Mouse (Mus musculus): Measurements from ENCODE around the gene Opn4. TPM values are rescaled to one million over a fixed set of nuclear protein-coding genes. Genes with fewer than 3 reads are reported as not detected.

Gene Opn4
- polyA plus RNA-seq, 2 experiments: not detected

DNA sequence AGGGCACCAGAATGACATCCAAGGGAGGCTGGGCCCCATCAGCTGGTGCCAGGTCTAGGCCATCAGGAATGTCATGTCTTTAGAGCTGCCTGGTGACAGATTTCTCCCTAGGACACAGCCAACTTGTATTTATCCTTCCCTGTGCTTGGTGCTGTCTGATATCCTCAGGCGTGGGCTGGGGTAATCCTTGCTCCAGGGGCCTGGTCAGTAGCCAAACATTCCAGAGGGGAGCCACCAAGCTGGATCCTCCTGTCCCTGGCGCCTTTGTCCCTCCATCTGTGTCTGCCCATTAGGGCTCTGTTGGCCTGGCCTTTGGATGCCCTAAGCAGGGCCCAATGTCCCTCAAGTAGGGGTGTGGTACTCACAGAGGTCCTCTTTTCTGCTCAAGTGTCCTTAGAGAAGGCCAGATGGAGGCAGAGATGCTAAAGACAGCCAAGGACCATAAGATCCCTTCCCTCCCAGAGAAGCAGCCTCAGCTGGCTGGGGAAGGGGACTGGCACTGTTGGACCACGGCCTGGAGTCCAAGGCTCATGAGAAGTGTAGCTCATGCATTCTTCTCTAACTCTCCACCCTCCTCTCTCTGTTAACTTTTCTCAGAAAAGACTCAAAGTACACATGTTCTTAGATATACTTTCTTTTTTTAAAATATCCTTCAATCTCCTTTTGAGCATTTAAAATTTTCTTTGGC, 17.1 kb downstream of the Opn4 start:
- ATAC-seq (ENCODE audit: insufficient read depth) (no peak), DNase-seq (ENCODE audit: low read depth in 3 of 3, low spot score in 3 of 3) (no peak)
- Histone ChIP-seq H3K36me3 (replicated peaks; ENCODE audit: control insufficient read depth, insufficient read depth, low read depth) (no peaks in the 10 kb centered on the region), H3K27ac (no peak overlapping the region), H3K9ac (replicated peaks) (no peak overlapping the region), H3K4me2 (ENCODE audit: low read depth) (no peak overlapping the region), H3K4me1 (replicated peaks; ENCODE audit: control insufficient read depth in 2 of 2, insufficient read depth in 2 of 2, low read length in 1 of 2) (0 out of 4 replicates have a peak, but pooled peaks cover 0 to 2% of the 10 kb centered on the region in 2 experiments), H3K27me3 (ENCODE audit: control insufficient read depth, insufficient read depth, low read length) (no peaks in the 10 kb centered on the region), H3K9me3 (ENCODE audit: control insufficient read depth, low read length) (no peaks in the 10 kb centered on the region), H3K4me3 (ENCODE audit: insufficient read depth in 1 of 2, low read depth in 2 of 2, low read length in 2 of 2) (no peak overlapping the region)
- no peak for TF ChIP-seq CTCF (IDR thresholded peaks at IDR 0.05; ENCODE audit: low read depth)
- TF ChIP-seq EP300 (IDR thresholded peaks at IDR 0.05; ENCODE audit: low read depth): no peak
- 63% methylated on average over 3 of the region's 3 CpGs for WGBS (ENCODE audit: insufficient replicate concordance)

DNA sequence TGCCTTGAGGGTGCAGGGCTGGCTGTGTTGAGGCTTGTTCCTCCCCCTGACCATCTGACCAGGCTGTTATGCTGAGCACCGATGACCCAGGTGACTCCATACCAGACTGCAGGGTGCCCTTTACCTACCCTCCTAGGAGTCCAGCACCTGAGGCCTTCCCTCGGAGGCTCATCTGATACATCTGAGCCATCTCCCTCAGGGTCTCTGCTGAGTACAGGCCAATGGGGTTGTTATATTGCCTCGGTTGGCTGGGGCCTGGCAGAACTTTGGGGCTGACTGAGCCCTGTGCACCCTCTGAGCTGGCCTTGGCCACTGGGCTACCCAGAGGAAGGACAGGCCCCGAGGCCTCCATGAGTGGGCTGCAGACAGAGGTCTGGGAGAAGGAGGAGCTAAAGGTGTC, 23.1 kb downstream of the Opn4 start:
- Histone ChIP-seq H3K27me3 (ENCODE audit: control insufficient read depth, insufficient read depth, low read length) (no peaks in the 10 kb centered on the region), H3K4me1 (replicated peaks; ENCODE audit: control insufficient read depth in 2 of 2, insufficient read depth in 2 of 2, low read length in 1 of 2) (no peaks in the 10 kb centered on the region), H3K4me3 (ENCODE audit: insufficient read depth in 1 of 2, low read depth in 2 of 2, low read length in 2 of 2) (no peak overlapping the region), H3K27ac (no peak overlapping the region), H3K9ac (replicated peaks) (no peak overlapping the region), H3K36me3 (replicated peaks; ENCODE audit: control insufficient read depth, insufficient read depth, low read depth) (no peaks in the 10 kb centered on the region), H3K9me3 (ENCODE audit: control insufficient read depth, low read length) (no peaks in the 10 kb centered on the region), H3K4me2 (ENCODE audit: low read depth) (no peak overlapping the region)
- ATAC-seq (ENCODE audit: insufficient read depth) (no peak), DNase-seq (ENCODE audit: low read depth in 3 of 3, low spot score in 3 of 3) (no peak)
- 51% methylated on average over 4 of the region's 4 CpGs for WGBS (ENCODE audit: insufficient replicate concordance)
- TF ChIP-seq CTCF (IDR thresholded peaks at IDR 0.05; ENCODE audit: low read depth): no peak
- no peak for TF ChIP-seq EP300 (IDR thresholded peaks at IDR 0.05; ENCODE audit: low read depth)

DNA sequence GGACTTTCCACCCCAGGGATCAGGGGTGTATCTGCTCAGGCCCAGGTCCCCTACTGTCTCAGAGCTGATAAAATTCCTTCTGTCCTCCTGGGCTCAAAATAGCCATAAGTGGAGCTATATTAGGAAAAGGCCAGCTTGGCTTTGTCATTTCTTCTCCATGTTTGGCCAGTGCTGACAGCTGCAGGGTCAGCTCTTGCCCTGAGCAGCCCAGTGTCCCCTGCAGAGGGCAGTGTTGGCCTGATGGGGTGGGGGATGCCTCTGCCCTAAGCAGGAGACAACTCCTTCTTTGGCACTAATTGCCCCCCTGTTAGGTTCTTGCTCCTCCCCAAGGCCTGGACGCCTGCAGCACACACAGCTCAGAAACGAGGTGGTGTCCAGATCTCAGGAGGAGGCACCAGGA, 25.9 kb downstream of the Opn4 start:
- H3K9ac ChIP-seq (replicated peaks): no peak overlapping the region
- H3K4me1 ChIP-seq (replicated peaks; ENCODE audit: control insufficient read depth in 2 of 2, insufficient read depth in 2 of 2, low read length in 1 of 2): no peaks in the 10 kb centered on the region
- TF ChIP-seq EP300 (IDR thresholded peaks at IDR 0.05; ENCODE audit: low read depth) (no peak), CTCF (IDR thresholded peaks at IDR 0.05; ENCODE audit: low read depth) (peak; percentile 43; the same call in 1 of the 2 replicates)
- no peaks in the 10 kb centered on the region for H3K9me3 ChIP-seq (ENCODE audit: control insufficient read depth, low read length)
- ATAC-seq (ENCODE audit: insufficient read depth): no peak
- H3K4me3 ChIP-seq (ENCODE audit: insufficient read depth in 1 of 2, low read depth in 2 of 2, low read length in 2 of 2): no peak overlapping the region
- DNase-seq (ENCODE audit: low read depth in 3 of 3, low spot score in 3 of 3): no peak
- no peaks in the 10 kb centered on the region for H3K36me3 ChIP-seq (replicated peaks; ENCODE audit: control insufficient read depth, insufficient read depth, low read depth)
- H3K4me2 ChIP-seq (ENCODE audit: low read depth): no peak overlapping the region
- H3K27ac ChIP-seq: no peak overlapping the region
- no peaks in the 10 kb centered on the region for H3K27me3 ChIP-seq (ENCODE audit: control insufficient read depth, insufficient read depth, low read length)
- 40% methylated on average over 2 of the region's 2 CpGs for WGBS (ENCODE audit: insufficient replicate concordance)

DNA sequence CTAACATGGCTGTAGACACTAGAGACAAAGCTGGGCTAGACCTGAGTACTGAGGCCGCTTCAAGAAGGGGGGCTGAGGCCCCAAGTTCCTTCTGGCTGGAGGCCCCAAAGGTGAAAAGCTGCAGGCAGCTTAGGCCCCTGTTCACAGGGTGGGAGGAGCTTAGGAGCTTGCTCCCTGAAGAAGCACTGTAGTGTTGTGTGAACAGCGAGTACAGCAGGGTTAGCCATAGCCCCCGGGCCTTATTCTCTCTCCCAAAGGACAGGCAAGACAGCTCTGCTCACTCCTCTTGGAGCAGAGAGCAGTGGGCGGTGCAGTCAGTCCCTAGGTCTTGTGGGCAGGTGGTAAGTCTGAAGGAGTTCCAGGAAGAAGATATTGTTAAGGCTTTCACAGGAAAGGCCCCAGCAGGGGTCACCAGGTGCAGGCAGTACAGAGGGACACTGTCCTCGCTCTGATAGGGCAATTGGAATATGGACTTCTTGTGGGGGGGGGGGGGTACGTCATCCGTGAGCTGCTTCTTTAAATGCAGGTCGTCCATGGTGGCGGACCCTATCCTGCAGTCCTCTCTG, 26.5 kb downstream of the Opn4 start:
- DNase-seq (ENCODE audit: low read depth in 3 of 3, low spot score in 3 of 3) (no peak), ATAC-seq (ENCODE audit: insufficient read depth) (no peak)
- 55% methylated on average over 9 of the region's 9 CpGs for WGBS (ENCODE audit: insufficient replicate concordance)
- no peak overlapping the region for H3K4me2 ChIP-seq (ENCODE audit: low read depth)
- H3K27ac ChIP-seq: no peak overlapping the region
- no peaks in the 10 kb centered on the region for H3K27me3 ChIP-seq (ENCODE audit: control insufficient read depth, insufficient read depth, low read length)
- H3K9ac ChIP-seq (replicated peaks): no peak overlapping the region
- no peaks in the 10 kb centered on the region for H3K9me3 ChIP-seq (ENCODE audit: control insufficient read depth, low read length)
- H3K36me3 ChIP-seq (replicated peaks; ENCODE audit: control insufficient read depth, insufficient read depth, low read depth): no peaks in the 10 kb centered on the region
- no peak for TF ChIP-seq CTCF (IDR thresholded peaks at IDR 0.05; ENCODE audit: low read depth)
- TF ChIP-seq EP300 (IDR thresholded peaks at IDR 0.05; ENCODE audit: low read depth): no peak
- no peak overlapping the region for H3K4me3 ChIP-seq (ENCODE audit: insufficient read depth in 1 of 2, low read depth in 2 of 2, low read length in 2 of 2)
- H3K4me1 ChIP-seq (replicated peaks; ENCODE audit: control insufficient read depth in 2 of 2, insufficient read depth in 2 of 2, low read length in 1 of 2): no peaks in the 10 kb centered on the region

DNA sequence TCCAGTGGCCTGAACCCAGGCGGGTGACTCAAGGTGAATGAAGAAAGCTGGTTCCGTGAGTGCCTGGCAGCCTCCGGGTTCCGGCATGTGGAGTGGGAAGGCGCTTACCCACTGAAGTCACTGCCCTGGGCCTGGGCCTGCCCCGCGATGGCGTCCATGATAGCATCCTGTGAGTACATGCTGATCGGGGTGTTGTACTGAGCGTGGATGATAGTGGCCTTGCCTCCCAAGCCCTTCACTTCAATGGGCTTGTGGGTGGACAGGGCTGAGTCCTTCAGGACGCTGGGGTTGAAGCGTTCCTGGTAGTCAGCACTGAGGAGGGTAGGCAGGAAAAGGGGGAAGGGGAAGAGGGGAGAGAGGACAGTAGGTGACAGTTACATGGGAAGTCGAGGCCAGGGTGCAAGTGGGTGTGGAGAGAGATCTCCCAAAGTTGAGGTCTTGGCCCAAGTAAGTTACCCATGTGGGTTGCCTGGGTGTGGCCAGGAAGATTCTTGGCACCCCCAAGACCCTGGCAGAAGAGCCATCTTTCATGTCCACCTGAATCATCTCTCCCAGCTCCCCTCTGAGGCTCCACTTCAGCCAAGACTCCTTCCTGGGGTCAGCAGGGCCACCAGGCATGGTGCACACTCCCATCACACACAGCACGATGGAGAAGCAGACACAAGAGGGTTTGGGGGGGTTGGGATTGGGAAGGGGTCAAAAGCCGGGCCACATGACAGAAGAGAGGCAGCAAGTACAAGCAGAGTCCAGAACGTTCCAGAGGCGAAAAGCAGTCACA, 28.1 kb downstream of the Opn4 start:
- Histone ChIP-seq H3K27ac (no peak overlapping the region), H3K4me1 (replicated peaks; ENCODE audit: control insufficient read depth in 2 of 2, insufficient read depth in 2 of 2, low read length in 1 of 2) (no peaks in the 10 kb centered on the region), H3K4me2 (ENCODE audit: low read depth) (no peak overlapping the region), H3K9ac (replicated peaks) (no peak overlapping the region), H3K4me3 (ENCODE audit: insufficient read depth in 1 of 2, low read depth in 2 of 2, low read length in 2 of 2) (no peak overlapping the region), H3K36me3 (replicated peaks; ENCODE audit: control insufficient read depth, insufficient read depth, low read depth) (no peaks in the 10 kb centered on the region), H3K27me3 (ENCODE audit: control insufficient read depth, insufficient read depth, low read length) (no peaks in the 10 kb centered on the region), H3K9me3 (ENCODE audit: control insufficient read depth, low read length) (no peaks in the 10 kb centered on the region)
- WGBS (ENCODE audit: insufficient replicate concordance): 65% methylated on average over 17 of the region's 17 CpGs
- no peak for DNase-seq (ENCODE audit: low read depth in 3 of 3, low spot score in 3 of 3)
- TF ChIP-seq EP300 (IDR thresholded peaks at IDR 0.05; ENCODE audit: low read depth) (no peak), CTCF (IDR thresholded peaks at IDR 0.05; ENCODE audit: low read depth) (no peak)
- no peak for ATAC-seq (ENCODE audit: insufficient read depth)

Data from liver, embryonic 14.5 days (tissue).